Mouse (Mus musculus) kidney, adult 2 months (tissue): ENCODE measurements around the gene Ano2.

Experiments used
- CTCF ChIP-seq: fragments of 200-500 bp; conservative IDR thresholded peaks from 2 replicates; pipeline ENCODE4 v1.5.1; 2011; ENCODE audit warnings: low read depth, mild to moderate bottlenecking, control low read depth, low read length, moderate library complexity, mixed read lengths; ENCODE audit not compliant: insufficient read depth, insufficient read length
- POLR2A ChIP-seq: fragments of 200-500 bp; IDR thresholded peaks from one replicate; pipeline ENCODE4 v1.6.1; 2011; ENCODE audit warnings: low read depth, low read length, control low read depth

DNA sequence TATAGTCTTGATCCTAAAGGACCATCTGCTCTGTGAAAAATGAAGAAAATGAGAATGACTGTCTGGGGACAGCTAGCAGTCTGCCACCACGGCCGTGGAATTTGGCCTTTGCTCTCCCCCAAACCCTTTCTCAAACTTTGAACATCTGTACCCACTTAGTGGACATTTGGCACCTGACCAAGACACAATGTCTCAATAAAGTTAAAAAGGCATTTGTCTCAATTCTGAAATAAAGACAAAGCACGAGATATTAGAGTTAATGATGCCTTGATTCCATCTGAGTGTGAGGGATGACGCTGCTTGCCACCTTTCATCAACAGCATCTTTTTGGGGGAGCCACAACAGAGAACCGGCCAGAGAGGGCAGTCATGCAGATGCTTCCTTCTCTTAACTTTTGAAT is 83.0 kb downstream of the Ano2 start:
- TF ChIP-seq POLR2A (no peak), CTCF (no peak)
